Mouse (Mus musculus): ENCODE measurements around the gene Mybpc1.

Gene Mybpc1

GRCm38 (mm10) chr10:88604943-88605342, at the start of gene Mybpc1:
Mybpc1 (minus strand) TSS chr10:88605152.
- DNase-seq (ENCODE audit: inconsistent ontology term), result no peak

DNA sequence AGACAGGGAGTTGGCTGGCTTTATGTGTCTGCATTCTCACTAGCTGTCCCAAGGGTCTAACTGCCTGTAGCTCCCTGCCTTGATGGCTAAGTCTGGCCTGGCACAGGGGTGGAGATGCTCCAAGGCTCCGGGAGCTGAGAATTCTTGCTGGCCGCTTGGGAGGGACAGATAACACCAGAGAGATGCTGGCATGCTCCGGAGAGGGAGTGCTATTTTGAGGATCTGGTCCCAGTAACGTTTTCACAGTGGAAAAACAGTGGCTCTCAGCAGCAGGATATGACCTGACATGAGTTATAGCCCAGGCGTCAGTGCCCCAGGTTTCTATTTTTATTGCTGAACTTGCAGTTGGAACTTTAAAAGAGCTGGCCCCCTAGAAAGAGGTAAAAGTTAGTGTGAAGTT, 40.5 kb upstream of the Mybpc1 start:
- DNase-seq (ENCODE audit: inconsistent ontology term), result no peak

GRCm38 (mm10) chr10:88631330-88631953, 26.5 kb upstream of the Mybpc1 start:
- DNase-seq (ENCODE audit: inconsistent ontology term), result no peak

DNA sequence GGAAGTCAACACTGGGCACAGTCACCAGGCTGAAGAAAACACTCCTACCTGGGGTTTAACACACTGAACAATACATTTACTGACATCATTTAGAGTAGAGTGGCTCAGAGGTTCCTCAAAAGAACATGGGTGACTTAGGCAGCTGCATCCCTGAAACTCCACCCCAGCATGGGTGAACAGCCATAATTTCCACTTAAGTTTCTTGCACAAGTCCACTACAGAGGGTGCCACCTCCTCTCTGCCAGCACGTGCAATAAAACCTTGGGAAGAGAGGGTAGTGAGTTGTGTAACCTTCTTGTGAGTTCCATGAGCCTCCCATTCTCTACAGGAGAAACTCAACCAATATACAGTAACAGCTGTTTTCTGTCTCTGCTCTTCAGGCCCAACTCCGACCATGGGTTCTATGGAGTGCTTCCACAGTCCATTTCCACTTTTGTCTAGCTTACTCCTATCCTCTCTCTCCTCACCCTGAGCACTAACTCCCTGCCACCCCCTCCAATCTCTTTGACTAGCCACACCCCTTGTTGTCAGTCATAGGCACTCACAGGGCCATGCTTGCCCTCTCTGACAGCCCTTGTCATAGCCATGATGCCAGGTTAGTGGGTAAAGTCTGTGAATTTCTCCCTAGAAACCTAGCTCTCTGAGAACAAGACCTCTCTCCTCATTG, 25.8 kb upstream of the Mybpc1 start:
- no peak for DNase-seq (ENCODE audit: inconsistent ontology term)

DNA sequence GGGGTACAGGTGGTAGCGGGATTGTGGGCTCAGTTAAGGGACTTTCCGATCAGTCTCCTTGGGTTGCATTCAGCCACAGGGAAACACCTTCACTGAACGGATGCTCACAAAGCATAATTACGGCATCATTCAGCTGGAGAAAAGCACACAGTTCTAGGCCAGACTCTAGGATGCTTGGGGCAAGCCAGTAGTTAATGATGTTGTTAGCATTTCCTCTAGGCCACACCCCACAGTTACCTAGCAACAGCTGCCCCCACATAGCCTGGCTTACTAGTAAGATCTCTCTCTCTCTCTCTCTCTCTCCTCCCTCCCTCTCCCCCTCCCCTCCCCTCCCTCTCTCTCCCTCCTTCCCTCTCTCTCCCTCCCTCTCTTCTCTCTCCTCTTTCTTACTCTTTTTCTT, 22.1 kb upstream of the Mybpc1 start:
- DNase-seq (ENCODE audit: inconsistent ontology term), result no peak

GRCm38 (mm10) chr10:88626176-88626575, 21.2 kb upstream of the Mybpc1 start:
- DNase-seq (ENCODE audit: inconsistent ontology term), result no peak

DNA sequence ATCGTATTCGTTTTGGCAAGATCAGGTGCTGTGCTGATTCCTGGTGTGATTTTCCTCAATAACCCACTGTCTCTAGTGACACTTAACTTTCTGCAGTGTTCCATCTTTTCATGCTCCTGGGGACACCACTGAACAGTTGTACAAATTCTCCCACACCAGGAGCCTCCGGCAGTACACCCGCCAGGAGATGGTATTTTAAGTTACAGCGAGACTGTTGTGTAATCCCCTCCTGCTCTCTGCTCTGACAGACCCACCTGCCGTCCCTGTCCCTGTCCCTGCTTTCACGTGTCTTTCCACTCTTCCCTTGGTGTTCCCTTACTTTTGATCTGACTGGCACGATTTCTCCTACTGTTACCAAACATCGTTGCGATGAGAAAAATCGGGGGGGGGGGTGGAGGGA, 19.3 kb upstream of the Mybpc1 start:
- no peak for DNase-seq (ENCODE audit: inconsistent ontology term)

DNA sequence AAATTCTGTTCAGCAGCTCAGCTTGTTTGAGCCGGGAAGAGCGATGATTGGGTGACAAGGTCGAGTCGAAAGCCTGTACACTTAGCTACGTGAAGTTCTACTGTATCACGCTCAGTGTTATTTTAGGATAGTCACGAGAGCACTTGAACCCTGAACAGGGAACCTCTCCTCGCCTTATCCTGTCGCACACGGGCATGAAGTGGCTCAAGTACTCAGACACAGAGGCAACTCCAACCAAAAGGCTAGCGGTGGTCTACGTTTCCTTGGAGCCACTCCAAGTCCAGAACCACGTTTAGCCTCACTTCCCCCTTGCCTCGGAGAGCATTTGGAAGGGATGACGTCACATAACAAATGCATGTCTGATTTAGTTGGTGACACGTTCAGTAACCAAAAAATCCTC, 17.7 kb upstream of the Mybpc1 start:
- DNase-seq (ENCODE audit: inconsistent ontology term), result no peak

DNA sequence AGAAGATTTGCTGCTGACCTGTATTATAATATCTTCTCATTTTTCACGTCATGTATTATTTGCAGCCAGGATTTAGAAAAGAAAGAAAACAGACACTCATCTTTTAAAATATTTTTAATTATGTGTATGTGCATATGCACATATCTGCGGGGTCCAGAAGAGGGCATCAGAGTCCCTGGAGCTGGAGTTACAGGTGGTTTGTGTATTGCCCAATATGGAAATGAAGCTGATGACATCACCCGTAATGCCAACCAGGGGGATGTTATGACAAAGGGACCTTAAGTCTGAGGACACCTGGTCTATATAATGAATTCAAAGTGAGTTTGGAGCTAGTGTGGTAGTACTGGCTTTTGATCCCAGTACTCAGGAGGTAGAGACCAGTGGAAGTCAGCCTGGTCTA, 15.9 kb upstream of the Mybpc1 start:
- no peak for DNase-seq (ENCODE audit: inconsistent ontology term)

DNA sequence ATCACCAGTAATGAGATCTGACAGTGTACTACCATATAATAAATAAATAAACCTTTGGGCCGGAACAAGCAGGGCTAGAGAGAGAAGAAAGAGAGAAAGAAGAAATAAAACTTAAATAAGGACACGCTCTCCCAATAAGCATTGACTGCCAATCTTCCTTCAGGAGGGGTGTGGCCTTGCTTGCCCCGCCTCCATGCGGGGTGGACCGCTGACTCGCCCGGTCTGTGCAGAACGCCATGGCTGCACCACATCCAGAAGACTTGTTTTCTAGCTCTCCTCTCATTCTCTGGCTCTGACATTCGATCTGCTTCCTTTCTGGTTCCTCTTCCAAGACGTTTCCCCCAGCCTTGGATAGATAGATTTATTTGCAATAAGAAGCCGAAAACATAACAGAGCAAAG, 8.1 kb upstream of the Mybpc1 start:
- no peak for DNase-seq (ENCODE audit: inconsistent ontology term)

GRCm38 (mm10) chr10:88606686-88607085, 1.7 kb upstream of the Mybpc1 start:
- no peak for DNase-seq (ENCODE audit: inconsistent ontology term)

GRCm38 (mm10) chr10:88606065-88606464, 1.1 kb upstream of the Mybpc1 start:
- no peak for DNase-seq (ENCODE audit: inconsistent ontology term)

GRCm38 (mm10) chr10:88603773-88604172, 1.2 kb downstream of the Mybpc1 start:
- DNase-seq (ENCODE audit: inconsistent ontology term), result peak; percentile 27

DNA sequence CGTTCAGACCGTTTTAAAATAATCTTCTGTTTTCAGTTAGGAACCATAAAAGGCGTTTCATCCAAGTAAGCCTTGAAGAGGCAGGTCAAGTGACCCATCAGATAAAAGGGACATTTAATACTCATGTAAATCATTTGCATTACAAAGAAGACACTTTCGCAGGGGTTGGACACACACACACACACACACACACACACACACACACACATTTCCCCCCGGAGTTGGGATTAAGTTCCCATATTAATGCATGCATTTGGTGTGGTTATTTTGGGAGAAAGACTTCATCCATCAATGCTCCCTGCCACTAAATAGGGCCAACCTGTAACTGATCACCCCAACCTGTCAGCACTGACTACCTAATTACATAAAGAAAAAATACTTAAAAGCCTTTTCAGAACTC, 1.7 kb downstream of the Mybpc1 start:
- DNase-seq (ENCODE audit: inconsistent ontology term), result no peak

DNA sequence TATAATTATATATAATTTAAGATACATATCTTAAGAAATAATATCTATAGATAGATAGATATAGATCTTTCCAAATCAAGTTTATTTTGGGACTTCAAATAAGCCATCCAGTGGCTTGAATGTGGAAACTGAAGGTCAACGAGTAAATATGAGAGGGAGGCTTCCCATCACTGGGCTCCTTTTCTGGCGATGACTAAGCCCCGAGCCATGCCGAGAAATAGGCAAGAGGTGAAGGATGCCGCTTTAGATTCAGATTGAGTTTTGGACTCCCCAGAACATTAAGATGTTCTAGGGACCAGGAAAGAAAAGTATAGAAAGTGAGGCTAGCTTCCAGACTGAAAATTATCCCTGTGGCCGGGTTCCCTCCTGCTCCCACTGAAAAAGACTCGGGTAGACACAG, 4.4 kb downstream of the Mybpc1 start:
- no peak for DNase-seq (ENCODE audit: inconsistent ontology term)

- no peak for DNase-seq (ENCODE audit: inconsistent ontology term)
Measured at GRCm38 (mm10) chr10:88592316-88592715, 12.6 kb downstream of the Mybpc1 start.

DNA sequence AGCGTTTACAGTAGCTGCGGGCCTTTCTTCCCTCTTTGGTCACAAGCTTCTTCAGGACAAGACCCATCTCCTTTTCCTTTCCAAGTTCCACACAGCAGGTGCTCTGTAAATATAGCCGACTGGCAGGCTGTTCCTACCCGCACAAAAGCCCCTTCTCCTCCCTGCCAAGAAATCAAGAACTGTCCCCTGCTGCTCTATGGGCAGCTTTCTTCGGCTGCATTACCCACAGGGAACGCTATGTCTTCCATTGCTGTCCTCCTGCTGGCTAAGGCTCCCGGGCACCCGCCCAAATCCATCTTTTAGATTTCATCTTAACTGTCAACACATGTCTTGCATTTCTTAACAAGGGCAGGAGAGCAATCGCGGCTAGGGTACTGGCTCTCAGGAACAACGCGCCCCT, 13.9 kb downstream of the Mybpc1 start:
- DNase-seq (ENCODE audit: inconsistent ontology term), result peak; percentile 33

GRCm38 (mm10) chr10:88584469-88584868, 20.5 kb downstream of the Mybpc1 start:
- no peak for DNase-seq (ENCODE audit: inconsistent ontology term)

DNA sequence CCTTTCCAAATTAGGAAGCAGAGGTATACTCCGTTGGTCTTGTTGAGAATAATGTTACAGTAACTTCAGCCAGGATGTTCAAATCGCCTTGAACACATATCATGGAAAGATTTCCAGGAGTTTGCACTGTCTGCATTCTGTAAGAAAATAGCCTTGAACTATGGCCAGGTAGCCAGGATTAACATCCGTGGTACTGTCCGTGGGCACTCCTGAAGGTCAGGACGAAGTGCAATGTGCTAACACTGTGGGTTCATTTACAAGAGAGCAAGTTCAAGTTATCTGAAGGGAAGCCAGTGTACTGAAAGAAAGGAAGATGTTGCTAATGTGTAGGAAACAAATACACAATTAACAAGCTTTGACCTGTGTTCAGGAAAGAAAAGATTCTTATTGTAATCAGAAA, 24.2 kb downstream of the Mybpc1 start:
- DNase-seq (ENCODE audit: inconsistent ontology term), result no peak

DNA sequence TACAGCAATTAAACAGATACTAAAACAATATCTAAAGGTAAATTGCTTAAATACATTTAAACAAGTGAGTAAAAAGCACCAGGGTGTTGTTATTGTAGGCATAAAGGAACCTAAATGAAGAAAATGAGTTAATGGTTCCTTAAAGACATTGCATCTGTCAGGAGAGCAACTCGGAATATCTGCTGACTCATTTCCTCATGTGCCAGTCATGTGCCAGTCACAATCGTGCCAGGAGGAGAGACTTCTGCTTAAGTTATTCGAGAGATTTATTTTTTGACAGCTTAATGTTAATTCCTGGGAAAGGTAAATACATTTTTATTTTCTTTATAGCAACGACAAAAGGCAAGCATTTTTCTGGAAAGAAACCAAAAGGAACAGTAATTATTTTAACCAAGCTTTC, 26.3 kb downstream of the Mybpc1 start:
- DNase-seq (ENCODE audit: inconsistent ontology term), result no peak

- no peak for DNase-seq (ENCODE audit: inconsistent ontology term)
Measured at GRCm38 (mm10) chr10:88574115-88574635, 30.8 kb downstream of the Mybpc1 start.

GRCm38 (mm10) chr10:88572123-88572522, 32.8 kb downstream of the Mybpc1 start:
- peak; percentile 2 for DNase-seq (ENCODE audit: inconsistent ontology term)

DNA sequence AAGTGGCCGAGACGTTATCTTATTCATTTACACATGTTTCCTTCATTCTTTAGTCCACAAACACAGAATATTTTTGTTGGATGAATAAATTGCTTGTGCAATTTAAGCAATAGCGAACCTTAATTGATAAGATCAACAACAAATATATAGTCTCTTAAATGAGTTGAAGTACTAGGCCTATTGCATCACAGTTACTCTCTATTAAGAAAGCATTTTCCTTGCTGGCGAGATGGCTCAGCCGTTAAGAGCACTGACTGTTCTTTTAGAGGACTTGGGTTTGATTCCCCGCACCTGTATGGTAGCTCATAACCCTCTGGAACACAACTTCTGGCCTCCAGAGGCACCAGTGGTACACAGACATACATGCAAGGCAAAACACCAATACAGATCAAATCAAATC, 47.9 kb downstream of the Mybpc1 start:
- DNase-seq (ENCODE audit: inconsistent ontology term), result no peak

DNA sequence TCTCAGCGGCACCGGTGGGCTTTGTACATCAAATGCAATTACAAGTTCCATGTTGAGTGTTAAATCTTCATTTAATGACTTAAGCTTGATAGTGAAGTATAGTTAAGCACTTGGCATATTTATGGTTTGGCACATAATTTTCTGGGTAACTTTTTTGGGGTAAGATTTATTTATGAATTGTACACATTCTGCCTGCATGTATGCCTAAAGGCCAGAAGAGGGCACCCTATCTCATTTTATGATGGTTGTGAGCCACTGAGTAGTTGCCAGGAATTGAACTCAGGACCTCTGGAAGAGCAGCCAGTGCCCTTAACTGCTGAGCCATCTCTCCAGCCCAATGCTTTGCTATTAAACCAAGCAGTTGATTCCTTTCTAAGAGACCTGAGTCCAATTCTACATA, 52.2 kb downstream of the Mybpc1 start:
- DNase-seq (ENCODE audit: inconsistent ontology term), result no peak
